Mouse (Mus musculus) intestine, embryonic 14.5 days (tissue): Measurements from ENCODE around the gene Cyp4x1. TPM values are rescaled to one million over a fixed set of nuclear protein-coding genes. Genes with fewer than 3 reads are reported as not detected.

Source experiments
- ATAC-seq: fragments of 200-750 bp; cut with Nextera tagmentation; replicated peaks from 2 replicates; pipeline ENCODE4 v1.8.0; 2017; ENCODE audit warnings: low read depth, moderate number of reproducible peaks, moderate TSS enrichment, moderate library complexity; ENCODE audit not compliant: low FRiP score, low TSS enrichment
- DNase-seq: peaks from one replicate; pipeline ENCODE4 v3.0.0-alpha.2; 2018; ENCODE audit warnings: low spot score
- H3K27ac ChIP-seq: fragments of 300-500 bp; sonication (generic); 2 replicates; pipeline ENCODE4 v1.5.1; 2014; ENCODE audit warnings: low read depth, mild to moderate bottlenecking, control low read depth
- H3K27me3 ChIP-seq: fragments of 300-500 bp; sonication (generic); replicated peaks from 2 replicates; pipeline ENCODE4 v1.6.1; 2014; ENCODE audit warnings: low read length, control low read depth; ENCODE audit not compliant: control insufficient read depth, insufficient read depth
- H3K36me3 ChIP-seq: fragments of 300-500 bp; sonication (generic); 2 replicates; pipeline ENCODE4 v1.6.1; 2014; ENCODE audit warnings: low read length, control low read depth; ENCODE audit not compliant: control insufficient read depth, insufficient read depth
- H3K4me1 ChIP-seq: fragments of 300-500 bp; sonication (generic); replicated peaks from 2 replicates; pipeline ENCODE4 v1.6.1; 2014; ENCODE audit warnings: low read length, control low read depth, mixed read lengths; ENCODE audit not compliant: control insufficient read depth, insufficient read depth
- H3K4me2 ChIP-seq: fragments of 300-500 bp; sonication (generic); 2 replicates; pipeline ENCODE4 v1.6.1; 2014; ENCODE audit warnings: low read length
- H3K4me3 ChIP-seq: fragments of 300-500 bp; sonication (generic); 2 replicates; pipeline ENCODE4 v1.5.1; 2014; ENCODE audit warnings: low read depth, low read length, control low read depth, mixed read lengths
- H3K9ac ChIP-seq: fragments of 300-500 bp; sonication (generic); 2 replicates; pipeline ENCODE4 v1.6.1; 2014; ENCODE audit warnings: mild to moderate bottlenecking, low read length
- H3K9me3 ChIP-seq: fragments of 300-500 bp; sonication (generic); 2 replicates; pipeline ENCODE4 v1.6.1; 2016; ENCODE audit warnings: low read length, control low read depth; ENCODE audit not compliant: control insufficient read depth
- WGBS: fragments of 180-500 bp; shearing (Covaris S2); extraction: QIAGEN DNeasy Blood & Tissue Kit; methylation state at CpG from one replicate; pipeline ENCODE4 v1.1.7; 2014; 5-methylcytosine and 5-hydroxymethylcytosine counted together
- polyA plus RNA-seq: library from polyadenylated mRNA; unstranded; fragments of >200 nt; fragmentation: Nextera tagmentation; extraction: Ambion mirVana; gene quantifications from 2 replicates; pipeline ENCODE4 v1.2.1, GENCODE M21; 2014

The Cyp4x1 gene
- polyA plus RNA-seq, 1 experiment from 2014 or later = 0.62 TPM

DNA sequence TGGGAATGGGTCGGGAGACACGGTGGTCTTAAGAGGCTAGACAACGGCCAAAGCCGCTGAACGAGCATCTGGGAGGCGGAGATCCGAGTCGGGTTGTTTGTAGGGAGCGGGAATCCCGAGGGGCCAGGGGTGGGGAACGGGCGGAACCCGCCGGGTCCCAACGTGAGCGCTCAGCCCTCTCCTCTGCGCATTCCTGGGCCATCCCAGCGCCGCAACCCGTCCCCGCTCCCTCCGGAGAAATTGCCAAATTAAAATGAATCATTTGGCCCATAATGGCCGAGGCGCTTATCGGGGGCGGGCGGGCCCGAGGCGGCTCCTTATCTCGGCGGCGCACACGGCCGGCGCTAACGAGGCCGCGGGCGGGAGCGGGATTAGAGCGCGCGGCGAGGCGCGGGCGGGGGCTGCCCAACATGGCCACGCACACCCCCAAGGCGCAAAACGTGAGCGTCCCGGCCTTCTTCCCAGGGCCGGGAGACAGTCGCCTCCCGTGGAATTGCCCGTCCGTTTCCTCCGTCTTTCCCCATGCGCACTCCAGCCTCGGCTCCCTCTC is 77.6 kb downstream of the Cyp4x1 start, which contains the start of gene Tal1:
Gene Tal1, plus strand, starts transcription at position 56 of the 550 bp plus-strand sequence.
- H3K4me1 ChIP-seq = peaks cover 9% of the 10 kb centered on the region
- peak; percentile 81 for DNase-seq

More for the DNA sequence above, 77.6 kb downstream of the Cyp4x1 start, which contains the start of gene Tal1:
- Histone ChIP-seq H3K9me3 (no peaks in the 10 kb centered on the region), H3K27ac (peak within 1 kb of the TSS; percentile 38; the same call in 1 of the 2 replicates), H3K9ac (peak within 1 kb of the TSS; percentile 25), H3K4me3 (peak within 1 kb of the TSS; percentile 33), H3K27me3 (peaks cover 98% of the 10 kb centered on the region), H3K4me2 (peak within 1 kb of the TSS; percentile 52), H3K36me3 (no peaks in the 10 kb centered on the region)
- WGBS = under 1% methylated on average over 59 of the region's 60 CpGs
- ATAC-seq = peak; percentile 33; the same call in 1 of the 2 replicates

Other genes starting within 250 kb of the Cyp4x1 start
- 0.14 and 0.28 TPM in 2 replicates for gene Foxd2, start 225.4 kb downstream of the Cyp4x1 start, polyA plus RNA-seq
- gene Foxe3, start 208.3 kb downstream of the Cyp4x1 start, polyA plus RNA-seq = not detected in 2 replicates
- 98.0 and 98.9 TPM in 2 replicates for gene Cmpk1, start 147.0 kb downstream of the Cyp4x1 start, polyA plus RNA-seq
- 17.6 and 18.1 TPM in 2 replicates for gene Stil, start 134.1 kb downstream of the Cyp4x1 start, polyA plus RNA-seq
- gene Tal1, start 77.9 kb downstream of the Cyp4x1 start, polyA plus RNA-seq = 0.96 and 1.1 TPM in 2 replicates
- 41.8 and 50.5 TPM in 2 replicates for gene Pdzk1ip1, start 45.6 kb downstream of the Cyp4x1 start, polyA plus RNA-seq
- gene Cyp4a29, start 107.8 kb upstream of the Cyp4x1 start, polyA plus RNA-seq = not detected in 2 replicates
- not detected in 2 replicates for gene Cyp4a12a, start 164.8 kb upstream of the Cyp4x1 start, polyA plus RNA-seq